Mouse (Mus musculus): Measurements from ENCODE around the gene Smok2b.
"Not testable (repeated sequence)": the region's sequence is repeated elsewhere in the genome, so short reads cannot be mapped to it uniquely, and the experiment has no call there.

GRCm38 (mm10) chr17:13190836-13191583 is 39.0 kb upstream of the Smok2b start:
- TF ChIP-seq FLI1 (IDR thresholded peaks at IDR 0.05; ENCODE audit: low read length); GATA1 (IDR thresholded peaks at IDR 0.05; ENCODE audit: borderline replicate concordance, low read length): not testable (repeated sequence)
